Mouse (Mus musculus) spleen, adult 12 weeks (tissue): ENCODE data around the gene Tchh.
"Not testable (repeated sequence)": the region's sequence is repeated elsewhere in the genome, so short reads cannot be mapped to it uniquely, and the experiment has no call there.

Experiments used
- DNase-seq: peaks from one replicate; pipeline ENCODE4 v3.0.0; 2022; ENCODE audit warnings: low spot score

The Tchh gene

DNA sequence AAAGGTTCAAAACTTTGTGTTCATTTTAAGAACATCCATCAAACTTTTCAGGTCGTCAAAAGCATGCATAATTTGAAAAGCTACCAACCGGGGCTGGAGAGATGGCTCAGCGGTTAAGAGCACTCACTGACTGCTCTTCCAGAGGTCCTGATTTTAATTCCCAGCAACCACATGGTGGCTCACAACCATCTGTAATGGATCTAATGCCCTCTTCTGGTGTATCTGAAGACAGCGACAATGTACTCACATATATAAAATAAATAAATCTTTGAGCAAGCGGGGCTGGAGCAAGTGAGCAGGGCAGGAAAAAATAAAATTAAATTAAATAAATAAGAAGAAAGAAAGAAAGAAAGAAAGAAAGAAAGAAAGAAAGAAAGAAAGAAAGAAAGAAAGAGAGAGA lies 52.6 kb downstream of the Tchh start:
- not testable (repeated sequence) for DNase-seq

DNA sequence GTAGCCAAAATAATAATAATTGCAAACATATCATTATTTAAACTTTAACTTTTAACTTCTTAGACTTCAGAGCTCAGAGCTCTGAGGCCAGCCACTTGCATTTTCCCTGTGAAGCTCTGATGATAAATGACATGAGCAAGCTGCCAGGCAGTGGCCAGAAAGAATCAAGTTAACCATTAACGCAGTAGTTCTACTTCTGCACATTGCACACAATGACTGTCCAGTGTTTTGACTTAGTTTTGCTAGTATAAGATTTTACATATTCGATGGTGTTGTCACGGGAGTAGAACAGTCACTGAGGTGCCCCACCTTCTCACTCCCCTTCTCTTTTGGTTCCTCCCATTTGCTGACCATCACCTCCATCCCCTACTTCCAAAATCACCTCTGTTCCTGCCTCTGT lies 55.0 kb downstream of the Tchh start:
- no peak for DNase-seq
